Mouse (Mus musculus): ENCODE data around the gene Opcml.

Opcml gene

GRCm38 (mm10) chr9:28731811-28732602, 941.4 kb downstream of the Opcml start:
- intact Hi-C loops (cut with DNase I) = no loop called here

GRCm38 (mm10) chr9:28737955-28738354, 947.4 kb downstream of the Opcml start:
- intact Hi-C loops (cut with DNase I) = no loop called here

GRCm38 (mm10) chr9:28738451-28738860, 947.9 kb downstream of the Opcml start:
- intact Hi-C loops (cut with DNase I) = no loop called here

- intact Hi-C loops (cut with DNase I) = loop anchor here (10.0 kb wide), 1 partner anchor 480 kb away; no protein-coding TSS in a partner anchor
Measured at GRCm38 (mm10) chr9:28744771-28745170, 954.2 kb downstream of the Opcml start.

- intact Hi-C loops (cut with DNase I) = loop anchor here (2.0 to 10.0 kb wide), 2 partner anchors 344 to 484 kb away; no protein-coding TSS in a partner anchor
Measured at GRCm38 (mm10) chr9:28748902-28749301, 958.3 kb downstream of the Opcml start.

GRCm38 (mm10) chr9:28752908-28753307, 962.3 kb downstream of the Opcml start:
- intact Hi-C loops (cut with DNase I) = no loop called here

GRCm38 (mm10) chr9:28756841-28757451, 966.4 kb downstream of the Opcml start:
- intact Hi-C loops (cut with DNase I) = no loop called here

- intact Hi-C loops (cut with DNase I) = no loop called here
Measured at GRCm38 (mm10) chr9:28761460-28761859, 970.9 kb downstream of the Opcml start.

GRCm38 (mm10) chr9:28764149-28764548, 973.6 kb downstream of the Opcml start:
- intact Hi-C loops (cut with DNase I) = no loop called here

GRCm38 (mm10) chr9:28776517-28777503, 986.2 kb downstream of the Opcml start:
- intact Hi-C loops (cut with DNase I) = no loop called here

GRCm38 (mm10) chr9:28783834-28784233, 993.3 kb downstream of the Opcml start:
- intact Hi-C loops (cut with DNase I) = no loop called here

GRCm38 (mm10) chr9:28789439-28789838, 998.9 kb downstream of the Opcml start:
- intact Hi-C loops (cut with DNase I) = no loop called here

GRCm38 (mm10) chr9:28800100-28800499, 1009.5 kb downstream of the Opcml start:
- intact Hi-C loops (cut with DNase I) = no loop called here

- intact Hi-C loops (cut with DNase I) = no loop called here
Measured at GRCm38 (mm10) chr9:28806666-28807065, 1016.1 kb downstream of the Opcml start.

GRCm38 (mm10) chr9:28822060-28822459, 1031.5 kb downstream of the Opcml start:
- intact Hi-C loops (cut with DNase I) = no loop called here

- intact Hi-C loops (cut with DNase I) = no loop called here
Measured at GRCm38 (mm10) chr9:28822466-28822865, 1031.9 kb downstream of the Opcml start.

- intact Hi-C loops (cut with DNase I) = no loop called here
Measured at GRCm38 (mm10) chr9:28825821-28826220, 1035.2 kb downstream of the Opcml start.

GRCm38 (mm10) chr9:28845961-28846570, 1055.5 kb downstream of the Opcml start:
- intact Hi-C loops (cut with DNase I) = no loop called here

GRCm38 (mm10) chr9:28855826-28856225, 1065.3 kb downstream of the Opcml start:
- intact Hi-C loops (cut with DNase I) = no loop called here

GRCm38 (mm10) chr9:28861983-28862382, 1071.4 kb downstream of the Opcml start:
- intact Hi-C loops (cut with DNase I) = no loop called here

GRCm38 (mm10) chr9:28867256-28867655, 1076.7 kb downstream of the Opcml start:
- intact Hi-C loops (cut with DNase I) = no loop called here
